Mouse (Mus musculus): ENCODE results near the gene Dld.

Gene Dld

DNA sequence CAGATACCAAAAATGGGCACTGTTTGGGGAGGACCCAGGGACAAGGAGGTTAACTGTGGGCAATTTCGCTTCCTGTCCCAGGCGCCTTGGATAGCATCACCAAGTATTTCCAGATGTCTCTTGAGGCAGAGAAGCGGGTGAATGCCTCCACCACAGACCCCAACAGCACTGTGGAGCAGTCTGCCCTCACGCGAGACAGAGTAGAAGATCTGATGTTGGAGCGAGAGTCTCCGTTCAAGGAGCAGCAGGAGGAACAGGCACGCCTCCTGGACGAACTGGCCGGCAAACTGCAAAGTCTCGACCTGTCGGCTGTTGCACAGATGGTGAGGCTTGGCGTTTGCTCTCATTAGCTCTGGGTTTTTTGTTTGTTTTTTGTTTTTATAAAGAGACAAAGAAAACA, 30.4 kb downstream of the Dld start:
- no peak for DNase-seq

DNA sequence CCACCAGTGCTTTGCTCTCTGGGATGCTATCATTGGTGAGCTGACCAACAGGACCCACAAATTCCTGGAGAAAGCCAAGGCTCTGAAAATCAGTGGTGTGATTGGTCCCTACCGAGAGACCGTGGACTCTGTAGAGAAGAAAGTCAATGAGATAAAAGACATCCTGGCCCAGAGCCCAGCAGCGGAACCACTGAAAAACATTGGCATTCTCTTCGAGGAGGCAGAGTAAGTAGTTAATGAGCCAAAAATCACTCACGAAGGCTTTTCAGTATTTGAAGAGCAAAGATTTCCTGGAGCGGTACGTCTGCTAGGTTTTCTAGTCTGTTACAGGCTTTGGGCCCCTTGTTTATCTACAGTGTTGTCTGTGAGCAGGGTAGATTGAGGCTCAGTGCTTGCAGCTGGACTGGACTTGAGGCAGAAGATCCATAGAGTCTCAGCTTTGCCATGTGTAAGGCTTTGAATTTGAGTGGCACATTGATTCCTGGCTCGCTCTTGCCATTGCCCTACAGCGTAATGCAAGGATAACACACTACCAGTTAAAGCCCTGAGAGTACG, 32.8 kb downstream of the Dld start:
- no peak for DNase-seq

DNA sequence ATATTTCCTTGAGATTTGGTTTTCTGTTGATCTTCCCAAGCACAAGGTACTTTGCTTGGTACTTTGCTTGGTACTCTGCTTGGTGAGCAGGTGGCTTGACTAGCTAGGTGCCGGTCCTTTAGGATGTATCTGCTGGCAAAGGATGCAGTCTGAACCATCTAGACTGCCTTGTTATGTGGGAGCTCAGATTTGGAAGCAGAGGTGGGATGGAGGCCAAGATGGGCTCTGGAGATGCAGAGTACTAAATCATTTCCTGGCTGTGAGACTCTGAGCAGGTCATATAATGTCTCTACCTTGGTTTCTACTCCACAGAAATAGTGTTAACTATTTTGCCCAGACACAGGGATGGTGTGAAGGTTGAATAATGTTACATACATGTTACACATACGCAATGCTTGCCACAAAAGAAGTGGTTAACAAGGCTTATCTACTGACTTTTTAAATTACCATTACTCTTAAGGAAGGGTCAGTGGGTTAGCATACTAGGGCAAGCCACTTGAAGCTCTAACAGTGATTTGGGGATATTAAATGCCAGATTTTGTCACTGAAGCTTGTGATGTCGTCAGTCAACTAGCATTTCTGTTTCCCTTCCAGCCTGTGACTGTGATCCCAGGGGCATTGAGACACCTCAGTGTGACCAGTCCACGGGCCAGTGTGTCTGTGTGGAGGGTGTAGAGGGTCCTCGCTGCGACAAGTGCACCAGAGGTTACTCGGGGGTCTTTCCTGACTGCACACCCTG, 33.4 kb downstream of the Dld start:
- DNase-seq, result no peak

DNA sequence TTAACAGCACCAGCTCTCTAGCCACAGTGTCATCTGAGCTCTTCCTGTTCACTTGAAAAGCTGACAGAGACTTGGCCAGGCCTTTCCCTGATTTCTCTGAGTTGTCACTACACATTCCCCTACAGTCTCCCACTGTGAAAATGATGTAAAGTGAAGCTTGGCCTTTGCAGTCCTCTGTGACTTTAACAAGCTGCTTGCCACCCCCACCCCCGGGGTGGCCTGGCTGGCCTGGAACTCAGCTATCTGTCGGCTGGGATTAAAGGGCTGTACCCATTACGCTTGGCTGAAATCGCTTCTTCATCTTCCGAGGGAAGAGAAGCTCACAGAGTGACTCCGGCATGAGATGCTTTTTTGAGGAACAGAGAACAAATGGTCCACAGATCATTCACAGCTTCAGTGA, 35.3 kb downstream of the Dld start:
- DNase-seq, result no peak

DNA sequence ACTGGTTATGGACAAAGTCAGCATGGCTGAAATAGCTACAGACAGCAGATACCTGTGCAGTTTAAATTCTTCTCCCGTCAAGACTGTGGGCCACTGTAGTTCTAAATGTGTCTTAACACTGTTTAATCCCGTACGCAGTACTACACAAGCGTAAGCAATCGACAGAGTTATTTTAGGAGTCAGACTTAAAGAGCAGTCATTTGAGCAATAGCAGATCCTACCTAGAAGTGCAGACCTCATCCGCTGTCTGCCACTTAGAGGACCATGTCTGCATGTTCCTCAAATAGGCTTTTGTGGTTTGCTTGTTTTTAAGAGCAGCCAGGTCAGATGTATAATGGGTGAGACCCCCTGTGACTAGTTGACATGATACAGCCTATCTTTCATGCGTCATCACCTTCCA, 36.9 kb downstream of the Dld start:
- DNase-seq, result no peak

DNA sequence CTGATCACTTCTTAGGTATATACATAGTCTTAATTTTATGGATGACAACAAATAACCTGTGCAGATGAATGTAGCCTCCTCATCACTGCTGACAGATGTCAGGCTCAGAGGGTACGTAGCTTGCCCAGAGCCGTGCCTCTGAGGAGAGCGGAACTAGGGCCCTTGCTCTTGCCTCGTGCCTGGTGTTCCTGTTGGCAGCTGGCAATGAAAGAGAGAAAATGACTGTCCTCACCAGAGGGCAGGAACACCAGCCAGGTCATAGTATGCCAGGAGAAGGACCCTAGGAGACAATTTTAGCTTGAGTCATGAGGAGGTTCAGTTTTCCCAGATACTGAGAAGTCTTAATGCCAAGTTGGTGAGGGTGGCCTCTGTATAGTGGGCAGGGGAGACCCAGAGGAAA, 38.1 kb downstream of the Dld start:
- no peak for DNase-seq

DNA sequence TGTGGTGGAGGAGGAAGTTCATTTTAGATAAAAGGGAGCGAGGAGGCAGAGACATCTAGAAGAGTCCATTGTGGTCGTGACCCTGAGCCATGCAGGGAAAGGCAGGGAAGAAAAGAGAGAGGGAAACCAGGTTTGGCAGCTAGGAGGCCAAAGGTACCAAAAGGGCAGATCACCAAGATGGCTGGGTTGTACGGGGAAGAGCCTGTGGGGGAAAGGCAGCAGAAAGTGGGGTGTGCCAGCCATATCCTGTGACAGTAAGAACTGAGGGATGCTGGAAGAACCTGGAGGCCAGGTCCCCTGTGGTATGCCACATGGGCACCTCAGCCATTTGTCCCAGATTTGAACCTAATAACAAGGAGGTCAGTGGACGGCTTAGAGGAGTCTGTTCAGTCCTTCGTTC, 39.0 kb downstream of the Dld start:
- DNase-seq, result no peak

DNA sequence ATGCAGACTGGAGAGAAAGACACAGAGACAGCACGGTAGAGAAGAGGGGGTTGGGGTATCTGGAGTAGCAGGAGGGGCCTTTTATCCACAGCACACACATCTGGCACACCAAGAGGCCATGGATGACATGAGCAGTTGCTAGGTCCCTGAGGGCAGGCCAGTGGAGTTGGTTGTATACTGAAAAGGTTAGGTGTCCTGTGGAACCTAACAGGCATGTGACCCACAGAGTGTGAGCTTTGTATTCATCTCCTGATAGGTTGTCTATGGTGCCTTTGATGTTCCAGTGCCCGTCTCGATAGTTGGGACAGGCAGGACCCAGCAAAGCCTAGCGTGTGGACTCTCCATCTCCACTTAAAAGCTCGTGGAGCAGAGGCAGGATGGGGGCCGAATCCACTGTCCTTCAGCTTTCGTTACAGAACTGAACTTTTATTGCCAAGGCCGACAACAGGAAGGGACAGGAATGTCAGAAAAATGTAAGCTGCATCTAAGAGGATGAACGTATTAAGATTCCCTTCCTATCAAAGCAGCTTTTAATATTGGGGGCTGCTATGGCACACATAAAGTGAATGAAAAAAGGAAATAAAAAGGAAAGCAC, 39.5 kb downstream of the Dld start:
- DNase-seq, result no peak

DNA sequence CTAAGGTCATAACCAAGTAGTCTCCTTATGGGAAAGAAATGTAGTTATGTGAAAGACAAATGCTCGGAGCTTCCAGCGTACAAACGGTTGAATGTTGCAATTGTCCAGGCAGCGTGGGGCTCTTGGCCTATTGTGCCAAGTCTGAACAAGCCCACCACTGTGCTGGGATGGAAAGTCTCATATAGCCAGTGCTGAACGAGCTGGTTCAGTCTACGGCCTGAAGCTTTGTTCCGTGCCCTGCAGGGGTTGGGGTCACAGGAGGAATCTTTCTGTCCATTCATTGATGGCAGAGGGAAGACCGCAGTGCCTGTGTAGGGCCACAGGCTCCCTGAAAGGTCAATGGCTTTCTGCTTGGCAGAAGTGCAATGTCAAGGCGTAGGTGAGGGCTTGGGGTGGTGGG, 40.6 kb downstream of the Dld start:
- DNase-seq, result no peak

DNA sequence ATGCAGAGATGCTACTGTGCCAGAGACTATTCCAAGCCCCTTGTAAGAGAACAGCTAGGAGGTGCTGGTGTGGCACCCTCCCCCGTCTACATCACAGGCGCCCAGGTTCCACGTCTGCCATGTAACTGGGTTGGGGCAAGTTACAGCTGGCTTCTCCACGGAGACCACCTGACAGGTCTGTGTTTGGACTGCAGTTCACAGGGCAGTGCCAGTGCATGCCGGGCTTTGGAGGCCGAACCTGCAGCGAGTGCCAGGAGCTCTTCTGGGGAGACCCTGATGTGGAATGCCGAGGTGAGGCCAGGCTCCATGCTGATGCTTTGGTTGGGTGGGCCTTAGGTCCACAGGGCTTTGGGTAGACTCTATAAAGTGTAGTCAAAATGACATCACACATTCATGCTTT, 43.5 kb downstream of the Dld start:
- no peak for DNase-seq

DNA sequence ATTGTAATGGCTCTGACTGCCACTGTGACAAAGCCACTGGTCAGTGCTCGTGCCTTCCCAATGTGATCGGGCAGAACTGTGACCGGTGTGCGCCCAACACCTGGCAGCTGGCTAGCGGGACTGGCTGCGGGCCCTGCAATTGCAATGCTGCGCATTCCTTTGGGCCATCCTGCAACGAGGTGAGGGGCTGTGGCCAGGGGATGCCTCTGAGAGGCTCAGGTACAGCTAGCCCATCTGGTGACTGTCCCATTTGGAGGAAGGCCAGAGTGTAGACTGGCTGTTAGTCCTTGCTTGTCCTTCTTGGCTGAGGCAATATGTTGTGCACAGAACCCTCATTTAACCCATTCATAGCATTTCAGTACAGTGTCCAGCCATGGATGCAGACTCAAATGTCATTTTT, 44.2 kb downstream of the Dld start:
- DNase-seq, result no peak

DNA sequence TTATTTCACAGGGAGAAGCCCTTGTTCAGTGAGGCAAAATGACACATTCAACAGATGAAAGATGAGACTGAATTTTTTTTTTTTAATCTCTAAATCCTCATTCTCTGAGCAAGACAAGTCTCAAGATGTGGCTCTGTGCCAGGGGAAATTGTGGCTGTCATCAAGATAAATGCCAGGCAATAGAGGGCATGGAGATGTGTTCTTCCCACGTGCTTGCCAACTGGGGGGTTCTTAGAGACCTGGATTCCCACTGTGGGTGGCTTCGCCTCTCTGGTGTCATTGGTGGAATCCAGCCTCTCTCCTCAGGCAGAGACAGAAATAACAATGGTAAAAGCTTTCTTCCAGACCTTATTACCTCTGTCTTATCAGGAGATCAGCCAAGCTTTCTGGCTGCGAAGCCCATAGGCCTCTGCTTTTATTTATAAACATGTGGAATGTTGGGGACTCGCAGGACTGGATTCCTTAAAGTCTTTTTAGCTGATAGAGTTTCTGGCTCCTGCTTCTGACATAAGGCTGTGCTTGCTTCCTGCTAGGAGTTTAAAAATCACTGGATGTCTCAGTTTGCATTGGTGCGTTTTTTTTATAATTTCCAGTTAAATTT, 45.1 kb downstream of the Dld start:
- peak; percentile 30 for DNase-seq

DNA sequence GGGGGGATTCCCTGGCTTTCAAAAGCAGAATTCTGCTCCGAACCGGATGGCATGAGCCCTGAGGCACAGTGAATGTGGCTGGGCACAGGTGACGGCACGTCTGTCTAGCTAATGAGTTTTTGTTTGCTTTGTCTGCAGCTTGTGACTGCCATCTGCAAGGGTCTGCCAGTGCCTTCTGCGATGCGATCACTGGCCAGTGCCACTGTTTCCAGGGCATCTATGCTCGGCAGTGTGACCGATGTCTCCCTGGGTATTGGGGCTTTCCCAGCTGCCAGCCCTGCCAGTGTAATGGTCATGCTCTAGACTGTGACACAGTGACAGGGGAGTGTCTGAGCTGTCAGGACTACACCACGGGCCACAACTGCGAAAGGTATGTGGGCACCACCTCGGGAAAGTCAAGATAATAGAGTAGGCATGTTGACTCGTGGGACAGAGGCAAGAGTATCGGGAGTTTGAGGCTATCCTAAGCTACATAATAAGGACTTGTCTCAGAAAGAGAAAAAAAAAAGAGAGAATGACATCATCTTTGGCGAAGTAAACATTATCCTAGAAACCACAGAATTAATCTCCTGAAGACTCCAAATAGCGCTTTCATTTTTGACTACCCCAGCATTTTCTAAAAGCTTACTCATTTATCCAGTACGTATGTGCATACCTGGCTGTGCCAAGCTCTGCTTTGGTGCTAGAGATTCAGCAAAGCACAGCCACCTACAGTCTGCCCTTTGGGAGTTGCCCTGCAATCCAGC, 48.3 kb downstream of the Dld start:
- DNase-seq, result no peak

DNA sequence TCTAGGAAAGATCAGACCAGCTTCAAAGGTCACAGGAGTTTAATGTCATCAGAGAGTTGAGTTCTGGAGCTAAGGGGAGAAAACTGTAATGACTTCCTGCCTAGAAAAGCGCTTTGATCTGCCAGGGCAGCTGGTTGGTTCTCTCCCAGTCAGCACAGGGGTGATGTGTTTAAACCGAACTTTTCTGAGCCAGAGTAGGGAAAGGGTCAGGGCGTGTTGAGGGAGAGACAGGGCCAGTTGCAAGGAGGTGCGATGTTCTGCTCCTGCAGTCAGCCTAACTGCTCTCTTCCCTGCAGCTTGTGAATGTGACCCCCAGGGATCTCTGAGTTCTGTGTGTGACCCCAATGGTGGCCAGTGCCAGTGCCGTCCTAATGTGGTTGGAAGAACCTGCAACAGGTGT, 49.0 kb downstream of the Dld start:
- DNase-seq, result no peak

DNA sequence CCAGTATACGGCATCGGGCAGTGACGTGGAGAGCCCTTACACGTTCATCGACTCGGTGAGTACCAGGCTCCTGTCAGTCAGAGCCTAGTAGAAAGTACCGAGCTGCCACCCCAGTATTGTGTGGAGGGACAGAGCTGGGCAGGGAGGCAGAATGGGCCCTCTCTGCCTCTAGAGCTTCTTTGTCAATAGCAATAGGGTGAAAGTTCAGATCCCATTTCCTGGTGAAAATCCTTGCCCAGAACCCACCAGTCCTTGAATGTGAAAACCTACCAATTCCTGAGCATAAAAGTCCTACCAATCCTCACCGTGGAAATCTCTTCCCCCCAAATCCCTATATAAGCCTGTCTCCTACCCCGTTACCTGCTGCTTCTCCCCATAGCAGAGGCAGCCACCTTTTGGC, 51.0 kb downstream of the Dld start:
- no peak for DNase-seq

DNA sequence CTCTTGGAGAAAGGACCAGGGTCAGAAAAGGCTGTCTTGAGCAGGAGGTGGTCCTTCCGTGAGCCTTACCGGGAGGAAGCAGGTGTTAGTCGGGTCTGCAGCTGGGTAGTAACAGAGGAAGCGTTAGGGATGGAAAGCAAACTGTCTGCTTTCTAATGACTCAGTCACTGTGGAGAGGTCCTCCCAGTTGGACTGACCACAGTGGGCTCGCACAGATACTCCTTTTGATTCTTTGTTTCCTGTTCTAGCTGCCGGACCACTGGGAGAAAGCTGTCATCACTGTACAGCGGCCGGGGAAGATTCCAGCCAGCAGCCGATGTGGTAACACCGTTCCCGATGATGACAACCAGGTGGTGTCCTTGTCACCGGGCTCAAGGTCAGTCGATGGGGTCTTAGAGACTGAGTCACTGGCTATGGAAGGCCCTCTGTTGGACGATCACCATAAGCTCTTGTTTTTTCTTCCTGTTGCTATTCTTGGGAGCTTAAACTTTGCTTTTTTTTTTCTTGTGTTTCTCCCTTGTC, 51.5 kb downstream of the Dld start:
- DNase-seq, result peak; percentile 22

DNA sequence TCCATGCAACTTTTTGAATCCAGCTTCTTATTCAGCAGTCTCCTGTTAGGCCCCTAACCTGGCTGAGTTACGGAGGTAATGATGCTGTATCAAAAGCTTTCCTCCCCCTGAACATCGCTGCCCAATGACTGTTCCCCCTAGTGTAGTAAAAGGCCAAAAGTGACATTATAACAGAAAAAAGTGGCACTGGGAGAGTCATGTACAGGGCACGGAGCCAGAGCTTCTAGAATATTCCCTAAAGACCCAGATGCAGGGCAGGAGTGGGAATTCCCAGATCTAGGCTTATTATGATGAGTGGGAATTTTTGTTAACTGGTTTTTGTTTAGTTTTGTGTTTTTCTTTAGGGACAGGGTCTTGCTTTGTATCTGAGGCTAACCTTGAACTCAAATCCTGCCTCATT, 52.1 kb downstream of the Dld start:
- DNase-seq, result no peak

DNA sequence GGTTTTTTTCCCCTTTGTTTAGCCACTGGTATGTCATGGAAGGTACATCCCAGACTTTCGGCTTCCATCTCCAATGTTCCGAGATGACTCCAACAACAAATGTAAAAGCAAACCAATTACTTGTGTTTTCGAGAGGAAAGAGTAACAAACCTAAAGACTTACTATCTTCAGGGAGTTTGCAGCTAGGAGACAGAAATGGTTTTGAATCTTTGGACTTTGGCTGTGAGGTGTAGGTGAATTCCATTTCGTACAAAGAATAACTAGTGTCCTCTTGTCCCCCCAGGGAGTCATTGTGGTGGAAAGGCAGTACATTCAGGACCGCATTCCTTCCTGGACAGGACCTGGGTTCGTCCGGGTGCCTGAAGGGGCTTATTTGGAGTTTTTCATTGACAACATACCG, 52.7 kb downstream of the Dld start:
- no peak for DNase-seq

DNA sequence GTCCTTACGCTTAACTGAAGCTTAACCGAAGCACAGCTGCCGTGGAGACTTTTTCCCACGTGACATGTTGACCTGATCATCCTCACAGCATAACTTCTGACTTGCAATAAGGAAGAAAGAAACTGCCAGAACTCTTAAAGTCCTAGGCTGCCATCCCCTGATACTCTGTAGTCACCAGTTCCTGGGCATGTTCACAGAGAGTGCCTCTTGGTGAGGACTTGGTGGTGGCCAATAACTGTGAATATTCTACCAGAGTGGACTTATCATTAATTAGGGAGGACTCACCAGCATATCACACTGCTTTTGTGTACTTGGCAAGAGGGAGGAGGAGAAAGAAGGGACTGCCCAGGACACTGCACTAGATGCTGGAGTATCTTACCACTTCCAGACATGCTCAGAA, 53.1 kb downstream of the Dld start:
- DNase-seq, result no peak

DNA sequence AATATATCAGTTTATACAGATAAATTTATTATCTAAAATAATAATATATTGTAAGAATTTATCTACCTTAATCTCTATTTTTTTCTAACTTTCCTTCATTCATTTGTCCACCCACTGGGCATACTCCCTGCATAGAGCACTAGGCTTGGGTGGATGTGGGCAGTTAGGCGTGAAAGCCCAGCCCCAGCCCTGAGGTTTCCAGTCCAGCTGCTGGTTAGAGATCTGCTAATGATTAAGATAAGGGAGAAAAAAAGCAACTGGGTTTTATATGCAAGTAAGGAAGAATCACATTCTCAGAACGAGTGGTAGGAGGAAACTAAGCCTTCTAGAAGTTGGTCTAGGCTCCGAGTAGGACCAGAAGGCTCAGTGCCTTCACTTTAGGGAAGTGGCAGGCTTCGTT, 55.2 kb downstream of the Dld start:
- no peak for DNase-seq

DNA sequence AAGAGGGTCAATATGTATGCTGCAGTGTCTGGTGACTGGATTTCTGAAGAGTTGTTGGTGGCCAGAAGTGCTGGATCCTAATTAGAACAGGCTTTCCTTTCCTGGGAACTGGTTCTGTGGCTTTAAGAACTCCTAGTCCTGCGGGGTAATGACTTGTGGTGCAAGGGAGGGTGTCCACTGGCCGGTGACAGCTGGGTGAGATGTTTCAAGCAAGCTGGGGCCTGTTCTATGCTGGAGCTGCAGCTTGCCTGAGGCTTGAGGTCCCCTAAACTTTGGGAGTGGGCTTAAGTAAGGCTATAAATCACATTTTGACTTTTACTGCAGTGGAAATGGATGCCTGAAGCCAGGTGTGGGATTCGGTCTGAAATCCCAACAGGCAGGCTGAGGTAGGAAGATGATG, 55.7 kb downstream of the Dld start:
- DNase-seq, result peak; percentile 39

DNA sequence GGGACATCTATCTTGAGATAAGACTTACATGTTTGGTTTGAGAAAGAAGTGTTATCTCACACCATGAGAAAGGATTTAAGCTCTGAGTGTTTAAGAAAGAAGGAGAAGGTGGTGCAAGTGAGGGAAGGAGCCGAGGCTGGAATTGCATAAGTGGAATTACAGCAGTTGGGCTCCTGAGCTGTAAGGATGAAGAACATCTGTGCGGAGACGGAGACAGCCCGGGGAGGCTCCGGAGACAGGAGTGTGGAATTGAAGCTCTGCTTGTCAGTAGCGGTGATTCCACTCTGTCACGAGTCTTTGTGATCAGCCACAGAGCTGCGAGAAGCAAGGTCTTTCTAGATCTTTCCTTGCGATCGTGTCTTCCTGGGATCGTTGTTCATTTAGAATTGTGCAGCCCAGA, 56.3 kb downstream of the Dld start:
- no peak for DNase-seq

DNA sequence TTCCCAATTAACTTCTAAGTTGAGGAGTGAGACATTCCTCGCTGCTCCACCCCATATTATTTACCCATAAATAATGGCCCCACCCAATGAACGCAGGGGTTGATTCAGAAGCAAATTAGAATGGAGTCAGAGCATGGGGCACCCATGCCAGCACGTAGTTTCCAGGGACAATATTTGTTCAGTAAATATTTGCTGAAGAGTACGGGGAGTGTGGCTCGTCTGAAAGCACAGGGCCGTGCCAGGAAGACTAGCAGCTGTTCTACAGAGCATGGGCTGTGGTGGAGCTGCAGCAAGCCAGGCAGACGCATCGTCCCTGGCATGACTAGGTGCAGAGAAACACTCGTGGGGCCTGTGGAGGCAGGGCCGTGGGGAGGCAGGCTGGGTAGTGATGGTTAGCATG, 56.7 kb downstream of the Dld start:
- peak; percentile 33 for DNase-seq
